Mouse (Mus musculus): ENCODE measurements at regions not wholly inside any gene's neighbourhood (a gene's known extent, or its start where the extent isn't known, plus 50 kb on each side); places are given as distances from the start of the nearest gene placed in this dataset.

GRCm38 (mm10) chr16:69125361-69125760 is 738.2 kb downstream of the Speer2 start:
- in situ Hi-C loops (cut with MboI, MseI): loop anchor here (10.0 kb wide), 1 partner anchor 1781 kb away; no protein-coding TSS in a partner anchor

- in situ Hi-C loops (cut with MboI, MseI): no loop called here
These were observed 758.2 kb downstream of the Speer2 start for GRCm38 (mm10) chr16:69105331-69105730.

- in situ Hi-C loops (cut with MboI, MseI): no loop called here
These were observed 770.5 kb downstream of the Speer2 start for GRCm38 (mm10) chr16:69093083-69093482.

GRCm38 (mm10) chr16:69051124-69051523 is 812.4 kb downstream of the Speer2 start:
- in situ Hi-C loops (cut with MboI, MseI): no loop called here
